Comparison of ENCODE assay signal across 8 mouse cellular contexts in genomic region chr4:40828910-40829309, GRCm38 (mm10). TPM values are rescaled to one million over a fixed set of nuclear protein-coding genes. Genes with fewer than 3 reads are reported as not detected.
DNase-seq lines count a peak whose midpoint lies in the region; ATAC-seq and TF ChIP-seq lines count a peak whose summit lies in the region.

No protein-coding gene starts in this region.

- H3K9me3 ChIP-seq in embryonic facial prominence, embryonic 10.5 days = no peaks in the 10 kb centered on the region
- no peaks in the 10 kb centered on the region for H3K9me3 ChIP-seq in intestine, embryonic 16.5 days (ENCODE audit: control insufficient read depth, low read length)
- no peaks in the 10 kb centered on the region for H3K9me3 ChIP-seq in hindbrain, embryonic 16.5 days (ENCODE audit: control insufficient read depth, low read length)

- TF ChIP-seq CTCF in lung, adult 2 months (IDR thresholded peaks at IDR 0.05; ENCODE audit: insufficient read depth, low read length) = no peak

- H3K27me3 ChIP-seq in embryonic facial prominence, embryonic 10.5 days (replicated peaks; ENCODE audit: low read depth, poor library complexity, severe bottlenecking) = no peaks in the 10 kb centered on the region
- H3K27me3 ChIP-seq in intestine, embryonic 16.5 days (replicated peaks; ENCODE audit: control insufficient read depth, insufficient read depth, low read length) = no peaks in the 10 kb centered on the region
- H3K27me3 ChIP-seq in hindbrain, embryonic 16.5 days (replicated peaks; ENCODE audit: control insufficient read depth, insufficient read depth, low read length) = no peaks in the 10 kb centered on the region

- 62% methylated on average over 7 of the region's 7 CpGs for WGBS in embryonic facial prominence, embryonic 10.5 days
- WGBS in intestine, embryonic 16.5 days = 60% methylated on average over 7 of the region's 7 CpGs
- WGBS in lung, adult 2 months = 43% methylated on average over 7 of the region's 7 CpGs
- 80% methylated on average over 7 of the region's 7 CpGs for WGBS in hindbrain, embryonic 16.5 days

- H3K36me3 ChIP-seq in embryonic facial prominence, embryonic 10.5 days (replicated peaks) = peaks cover 17% of the 10 kb centered on the region
- H3K36me3 ChIP-seq in intestine, embryonic 16.5 days (ENCODE audit: control insufficient read depth, insufficient read depth, low read length) = no peaks in the 10 kb centered on the region
- H3K36me3 ChIP-seq in hindbrain, embryonic 16.5 days (ENCODE audit: control insufficient read depth, insufficient read depth, low read length) = no peaks in the 10 kb centered on the region; the same call in 1 of the 2 replicates

- H3K4me1 ChIP-seq in embryonic facial prominence, embryonic 10.5 days = peaks cover 13% of the 10 kb centered on the region
- no peaks in the 10 kb centered on the region for H3K4me1 ChIP-seq in intestine, embryonic 16.5 days (ENCODE audit: control insufficient read depth, insufficient read depth, low read length)
- peaks cover 24% of the 10 kb centered on the region for H3K4me1 ChIP-seq in lung, adult 2 months (ENCODE audit: control insufficient read depth, insufficient read depth, low read length)
- H3K4me1 ChIP-seq in hindbrain, embryonic 16.5 days (ENCODE audit: control insufficient read depth, insufficient read depth, low read depth, low read length) = no peaks in the 10 kb centered on the region

- H3K27ac ChIP-seq in embryonic facial prominence, embryonic 10.5 days (replicated peaks) = no peak overlapping the region
- H3K27ac ChIP-seq in intestine, embryonic 16.5 days (ENCODE audit: low read length) = no peak overlapping the region
- no peak overlapping the region for H3K27ac ChIP-seq in hindbrain, embryonic 16.5 days (ENCODE audit: low read depth, low read length)

- no peak overlapping the region for H3K4me3 ChIP-seq in embryonic facial prominence, embryonic 10.5 days
- H3K4me3 ChIP-seq in intestine, embryonic 16.5 days (ENCODE audit: low read length) = no peak overlapping the region
- no peak overlapping the region for H3K4me3 ChIP-seq in lung, adult 2 months (replicated peaks; ENCODE audit: extremely low read depth, low read depth, low read length)
- no peak overlapping the region for H3K4me3 ChIP-seq in hindbrain, embryonic 16.5 days (ENCODE audit: low read length)

- peak; percentile 70 for ATAC-seq in intestine, embryonic 16.5 days
- no peak for ATAC-seq in cerebellum, adult (ENCODE audit: insufficient number of reproducible peaks, low FRiP score, low TSS enrichment)
- no peak for ATAC-seq in erythroid progenitor cell, adult 5-6 weeks (replicated peaks; ENCODE audit: low FRiP score, poor library complexity, severe bottlenecking)
- ATAC-seq in hindbrain, embryonic 16.5 days = no peak

- no peak overlapping the region for H3K9ac ChIP-seq in intestine, embryonic 16.5 days (ENCODE audit: low read depth, low read length)
- H3K9ac ChIP-seq in hindbrain, embryonic 16.5 days (ENCODE audit: low read depth, low read length) = no peak overlapping the region

- TF ChIP-seq POLR2A in lung, adult 2 months (IDR thresholded peaks at IDR 0.05; ENCODE audit: borderline replicate concordance, extremely low read depth, low read depth, low read length) = 0 out of 2 replicates have a peak, but pooled peaks have one; percentile 11

- peak; percentile 62 for DNase-seq in R1 (ENCODE audit: low read depth, low spot score)
- peak; percentile 28 for DNase-seq in embryonic facial prominence, embryonic 10.5 days (ENCODE audit: low spot score)
- peak; percentile 51 for DNase-seq in lung, adult 2 months
- no peak for DNase-seq in layer of hippocampus, adult 9-10 months (ENCODE audit: low spot score)

- no peak overlapping the region for H3K4me2 ChIP-seq in intestine, embryonic 16.5 days (ENCODE audit: low read depth, low read length)
- no peak overlapping the region for H3K4me2 ChIP-seq in hindbrain, embryonic 16.5 days (ENCODE audit: low read length)

RNA-seq across cellular contexts. Expression of gene B4galt1, which starts 24.9 kb away (rescaled TPM):
- polyA plus RNA-seq in embryonic facial prominence, embryonic 10.5 days (2016; fragmentation: Nextera tagmentation; extraction: Ambion mirVana) = 23.8 and 24.7 TPM in 2 replicates
- polyA plus RNA-seq in intestine, embryonic 16.5 days (2015; fragmentation: Nextera tagmentation; extraction: Ambion mirVana) = 26.6 and 27.3 TPM in 2 replicates
- polyA plus RNA-seq in lung, adult 2 months (2012; rRNA removed) = 44.6 and 47.7 TPM in 2 replicates
- total RNA-seq in erythroid progenitor cell, adult 5-6 weeks (2015; ENCODE audit: low replicate concordance) = 49.4 and 49.9 TPM in 2 replicates
- total RNA-seq in erythroid progenitor cell, adult 5-6 weeks (2017; ENCODE audit: low replicate concordance) = 43.9 and 46.2 TPM in 2 replicates
- polyA plus RNA-seq in hindbrain, embryonic 16.5 days (2015; fragmentation: Nextera tagmentation; extraction: Ambion mirVana) = 6.6 and 9.3 TPM in 2 replicates
